Mouse (Mus musculus): ENCODE data around the gene Mfsd11. TPM values are rescaled to one million over a fixed set of nuclear protein-coding genes. Genes with fewer than 3 reads are reported as not detected.
"Not testable (repeated sequence)": the region's sequence is repeated elsewhere in the genome, so short reads cannot be mapped to it uniquely, and the experiment has no call there.

The Mfsd11 gene
- polyA plus RNA-seq, 1 experiment from 2014 or later: 39.0 TPM

DNA sequence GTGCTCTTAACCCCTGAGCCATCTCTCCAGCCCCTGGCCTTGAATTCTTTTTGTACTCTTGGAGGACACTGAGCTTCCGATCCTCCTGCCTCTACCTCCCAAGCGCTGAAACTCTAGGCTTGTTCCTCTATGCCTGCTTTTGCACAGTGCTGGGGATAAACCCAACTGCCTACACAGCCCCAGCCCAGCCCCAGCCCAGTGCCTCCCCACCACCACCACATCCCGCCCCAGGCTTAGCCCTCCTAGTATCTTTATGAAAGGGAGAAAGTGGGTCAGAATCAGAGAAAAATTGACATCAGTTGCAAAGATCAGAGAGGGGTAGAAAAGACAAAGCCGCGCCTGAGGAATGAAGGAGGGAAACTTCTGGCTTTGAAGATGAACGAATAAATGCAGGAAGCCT lies 31.8 kb downstream of the Mfsd11 start:
- no peak for ATAC-seq (replicated peaks; ENCODE audit: extremely low read depth, insufficient read depth, low FRiP score)

DNA sequence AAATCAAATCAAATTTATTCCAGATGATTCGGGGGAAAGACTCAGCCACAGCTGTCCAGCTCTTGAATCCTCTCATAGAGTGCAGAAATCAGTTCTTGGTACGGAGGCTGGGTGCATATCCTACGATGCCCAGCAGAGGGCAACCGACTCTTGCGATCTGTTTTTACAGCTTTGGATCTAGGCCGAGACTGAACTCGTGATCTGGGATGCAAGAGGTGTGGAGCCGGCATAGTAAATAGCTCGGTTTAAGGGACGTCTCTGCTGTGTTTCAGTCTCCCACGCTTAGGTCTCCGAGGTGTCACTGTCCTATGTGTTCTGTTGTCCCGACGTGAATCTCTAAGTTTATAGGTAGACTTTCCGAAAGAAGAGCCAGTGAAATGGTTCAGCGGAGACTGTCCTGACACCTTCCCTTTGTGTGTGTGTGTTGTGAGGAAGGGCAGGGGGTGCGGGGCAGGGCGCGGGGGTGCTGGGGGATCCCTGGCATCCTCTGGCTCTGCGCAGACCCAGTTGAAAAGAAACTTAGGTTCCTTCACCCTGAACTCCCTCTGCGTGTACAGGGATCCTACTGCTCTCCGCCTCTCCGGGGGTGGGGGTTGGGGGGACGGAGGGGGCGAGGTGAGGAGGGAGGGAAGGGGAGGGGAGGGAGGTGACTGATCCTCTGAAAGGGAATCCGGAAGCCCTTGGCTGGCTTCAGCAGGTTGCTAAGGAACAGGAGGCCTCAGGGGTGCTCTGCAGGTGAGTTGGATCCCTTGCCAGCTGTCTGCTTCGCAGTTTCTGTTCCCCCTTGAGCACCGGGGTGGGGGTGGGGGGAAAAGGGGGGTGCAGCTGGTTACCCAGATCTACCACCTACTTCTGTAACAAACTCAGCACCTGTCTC lies 33.3 kb downstream of the Mfsd11 start:
- Histone ChIP-seq H3K36me3 (ENCODE audit: control insufficient read depth, insufficient read depth) (no peaks in the 10 kb centered on the region), H3K4me2 (ENCODE audit: low read depth, low read length) (peak overlapping the region; percentile 70), H3K4me1 (ENCODE audit: control insufficient read depth, insufficient read depth, low read length) (0 out of 2 replicates have a peak, but pooled peaks cover 4% of the 10 kb centered on the region), H3K9me3 (replicated peaks; ENCODE audit: control insufficient read depth, low read length) (no peaks in the 10 kb centered on the region), H3K9ac (ENCODE audit: low read length) (peak overlapping the region; percentile 57), H3K4me3 (ENCODE audit: low read length) (peak overlapping the region; percentile 45), H3K27ac (ENCODE audit: low read length) (no peak overlapping the region), H3K27me3 (ENCODE audit: control insufficient read depth, insufficient read depth, low read length) (no peaks in the 10 kb centered on the region; the same call in 1 of the 2 replicates)
- 0 out of 2 replicates have a peak, but pooled peaks have one; percentile 53 for ATAC-seq (replicated peaks; ENCODE audit: extremely low read depth, insufficient read depth, low FRiP score)
- WGBS: 7% methylated on average over 27 of the region's 28 CpGs

More for the DNA sequence above, 31.8 kb downstream of the Mfsd11 start:
- Histone ChIP-seq H3K27me3 (ENCODE audit: control insufficient read depth, insufficient read depth, low read length) (no peaks in the 10 kb centered on the region; the same call in 1 of the 2 replicates), H3K4me1 (ENCODE audit: control insufficient read depth, insufficient read depth, low read length) (0 out of 2 replicates have a peak, but pooled peaks cover 4% of the 10 kb centered on the region), H3K27ac (ENCODE audit: low read length) (no peak overlapping the region), H3K4me3 (ENCODE audit: low read length) (no peak overlapping the region), H3K36me3 (ENCODE audit: control insufficient read depth, insufficient read depth) (no peaks in the 10 kb centered on the region), H3K9me3 (replicated peaks; ENCODE audit: control insufficient read depth, low read length) (no peaks in the 10 kb centered on the region), H3K9ac (ENCODE audit: low read length) (no peak overlapping the region), H3K4me2 (ENCODE audit: low read depth, low read length) (no peak overlapping the region)
- WGBS: 87% methylated on average over 6 of the region's 6 CpGs

DNA sequence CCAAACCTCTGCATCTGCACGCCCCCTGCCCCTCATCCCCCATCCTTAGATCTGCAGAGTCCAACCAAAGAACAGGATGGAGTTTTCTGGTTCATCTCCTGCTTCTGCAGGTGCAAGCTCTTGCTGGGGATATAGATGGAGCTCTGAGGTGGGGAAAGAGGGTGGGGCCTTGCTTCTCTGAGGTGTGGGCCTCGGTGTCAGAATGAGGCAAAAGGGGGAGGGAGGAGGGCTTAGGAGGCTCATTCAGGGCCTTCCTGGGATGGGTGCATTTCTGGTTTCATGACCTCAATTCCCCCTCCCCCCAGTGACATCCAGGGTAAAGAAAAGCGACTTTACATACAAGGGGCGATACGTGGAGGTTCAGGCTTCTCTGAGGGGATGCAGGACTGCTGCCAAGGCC lies 34.9 kb downstream of the Mfsd11 start:
- Histone ChIP-seq H3K9ac (ENCODE audit: low read length) (no peak overlapping the region), H3K27ac (ENCODE audit: low read length) (no peak overlapping the region), H3K4me2 (ENCODE audit: low read depth, low read length) (no peak overlapping the region), H3K36me3 (ENCODE audit: control insufficient read depth, insufficient read depth) (no peaks in the 10 kb centered on the region), H3K27me3 (ENCODE audit: control insufficient read depth, insufficient read depth, low read length) (peaks cover 3% of the 10 kb centered on the region), H3K9me3 (replicated peaks; ENCODE audit: control insufficient read depth, low read length) (0 out of 2 replicates have a peak, but pooled peaks cover 2% of the 10 kb centered on the region), H3K4me1 (ENCODE audit: control insufficient read depth, insufficient read depth, low read length) (0 out of 2 replicates have a peak, but pooled peaks cover 4% of the 10 kb centered on the region), H3K4me3 (ENCODE audit: low read length) (no peak overlapping the region)
- no peak for ATAC-seq (replicated peaks; ENCODE audit: extremely low read depth, insufficient read depth, low FRiP score)
- 59% methylated on average over 5 of the region's 5 CpGs for WGBS

DNA sequence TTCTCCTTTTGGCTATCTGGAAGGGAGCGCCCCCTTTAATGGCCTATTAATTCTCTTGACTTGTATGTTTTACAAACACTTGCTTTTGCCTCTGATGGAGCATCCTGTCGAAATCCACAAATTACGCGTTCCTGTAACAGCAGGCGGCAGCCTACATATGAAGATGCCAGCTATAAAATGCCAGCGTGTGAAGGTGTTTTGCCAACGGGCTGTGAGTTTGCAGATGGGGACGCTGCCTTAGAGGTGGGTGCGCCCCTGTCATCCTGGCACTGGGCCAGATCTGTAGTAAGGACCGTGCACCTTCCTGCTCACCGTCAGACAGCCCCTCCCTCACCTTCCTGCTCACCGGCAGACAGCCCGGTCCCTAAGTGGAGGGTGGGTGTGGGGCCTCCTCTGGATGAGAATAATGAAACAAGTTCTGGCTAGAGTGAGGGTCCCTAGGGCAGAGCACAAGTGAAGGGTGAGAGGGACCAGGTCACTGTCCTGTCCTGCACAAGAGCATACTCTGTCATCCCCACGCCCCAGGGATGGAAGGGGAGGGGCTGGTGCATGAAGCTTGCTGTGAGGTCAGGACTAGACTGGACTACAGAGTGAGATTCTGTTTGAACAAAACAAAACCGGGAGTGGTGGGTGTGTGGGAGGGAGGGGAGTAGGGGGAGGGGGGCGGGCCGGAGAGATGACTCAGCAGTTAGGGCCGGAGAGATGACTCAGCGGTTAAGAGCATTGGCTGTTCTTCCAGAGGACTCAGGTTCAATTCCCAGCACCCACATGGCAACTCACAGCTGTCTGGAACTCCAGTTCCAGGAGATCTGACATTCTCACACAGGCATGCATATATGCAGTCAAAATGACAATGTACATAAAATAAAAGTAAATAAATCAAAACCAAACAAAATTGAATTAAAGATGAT lies 41.5 kb downstream of the Mfsd11 start:
- Histone ChIP-seq H3K4me3 (ENCODE audit: low read length) (no peak overlapping the region), H3K4me1 (ENCODE audit: control insufficient read depth, insufficient read depth, low read length) (no peaks in the 10 kb centered on the region), H3K9ac (ENCODE audit: low read length) (no peak overlapping the region), H3K4me2 (ENCODE audit: low read depth, low read length) (no peak overlapping the region), H3K27ac (ENCODE audit: low read length) (no peak overlapping the region), H3K27me3 (ENCODE audit: control insufficient read depth, insufficient read depth, low read length) (peaks cover 5% of the 10 kb centered on the region; the same call in 1 of the 2 replicates), H3K9me3 (replicated peaks; ENCODE audit: control insufficient read depth, low read length) (0 out of 2 replicates have a peak, but pooled peaks cover 2% of the 10 kb centered on the region), H3K36me3 (ENCODE audit: control insufficient read depth, insufficient read depth) (no peaks in the 10 kb centered on the region)
- 68% methylated on average over 19 of the region's 19 CpGs for WGBS
- ATAC-seq (replicated peaks; ENCODE audit: extremely low read depth, insufficient read depth, low FRiP score): no peak

DNA sequence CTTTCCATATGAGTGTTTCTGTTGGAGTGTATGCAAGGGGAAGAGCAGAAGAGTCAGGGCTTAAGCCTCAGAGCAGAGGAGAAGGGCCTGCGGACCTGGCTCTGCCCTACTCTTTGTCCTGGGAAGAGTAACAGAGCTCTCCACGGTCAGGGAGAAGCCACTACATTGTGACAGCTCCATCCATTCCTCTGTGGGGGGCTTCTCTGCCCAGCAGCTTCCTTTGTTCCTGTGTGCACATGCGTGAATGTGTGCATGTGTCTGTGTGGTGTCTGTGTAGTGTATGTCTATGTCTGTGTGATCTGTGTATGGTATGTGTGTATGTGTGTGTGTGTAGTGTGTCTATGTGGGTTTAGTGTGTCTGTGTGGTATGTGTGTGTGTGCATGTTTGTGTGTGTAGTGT lies 43.2 kb downstream of the Mfsd11 start:
- ATAC-seq (replicated peaks; ENCODE audit: extremely low read depth, insufficient read depth, low FRiP score): no peak
- no peak overlapping the region for H3K4me2 ChIP-seq (ENCODE audit: low read depth, low read length)
- no peaks in the 10 kb centered on the region for H3K36me3 ChIP-seq (ENCODE audit: control insufficient read depth, insufficient read depth)
- no peaks in the 10 kb centered on the region for H3K4me1 ChIP-seq (ENCODE audit: control insufficient read depth, insufficient read depth, low read length)
- H3K27ac ChIP-seq (ENCODE audit: low read length): no peak overlapping the region
- 0 out of 2 replicates have a peak, but pooled peaks cover 2% of the 10 kb centered on the region for H3K9me3 ChIP-seq (replicated peaks; ENCODE audit: control insufficient read depth, low read length)
- H3K27me3 ChIP-seq (ENCODE audit: control insufficient read depth, insufficient read depth, low read length): peaks cover 5% of the 10 kb centered on the region; the same call in 1 of the 2 replicates
- WGBS: 70% methylated on average over 3 of the region's 3 CpGs
- H3K4me3 ChIP-seq (ENCODE audit: low read length): no peak overlapping the region
- H3K9ac ChIP-seq (ENCODE audit: low read length): no peak overlapping the region

DNA sequence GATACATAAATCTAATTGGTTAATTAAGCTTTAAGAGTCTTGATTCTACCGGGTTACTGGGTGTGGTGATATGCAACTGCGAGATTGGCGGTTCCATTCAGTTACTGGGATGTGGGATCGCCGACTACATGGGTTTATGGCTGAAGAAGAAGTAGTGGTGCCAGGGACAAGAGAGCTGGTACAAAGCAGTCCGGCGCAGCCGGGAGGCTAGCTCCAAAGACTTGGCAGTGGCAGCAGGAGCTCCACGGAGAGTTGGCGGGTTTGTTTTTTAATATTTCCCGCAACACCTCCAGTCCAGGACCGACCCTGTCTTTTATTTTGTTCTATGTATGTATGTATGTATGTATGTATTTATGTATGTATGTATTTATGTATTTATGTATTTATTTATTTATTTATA lies 47.0 kb downstream of the Mfsd11 start:
- no peak overlapping the region for H3K27ac ChIP-seq (ENCODE audit: low read length)
- H3K36me3 ChIP-seq (ENCODE audit: control insufficient read depth, insufficient read depth): no peaks in the 10 kb centered on the region
- no peak overlapping the region for H3K4me3 ChIP-seq (ENCODE audit: low read length)
- no peak overlapping the region for H3K4me2 ChIP-seq (ENCODE audit: low read depth, low read length)
- WGBS: 92% methylated on average over 12 of the region's 12 CpGs
- no peak for ATAC-seq (replicated peaks; ENCODE audit: extremely low read depth, insufficient read depth, low FRiP score)
- no peaks in the 10 kb centered on the region for H3K9me3 ChIP-seq (replicated peaks; ENCODE audit: control insufficient read depth, low read length)
- no peak overlapping the region for H3K9ac ChIP-seq (ENCODE audit: low read length)
- H3K4me1 ChIP-seq (ENCODE audit: control insufficient read depth, insufficient read depth, low read length): no peaks in the 10 kb centered on the region
- peaks cover 5% of the 10 kb centered on the region for H3K27me3 ChIP-seq (ENCODE audit: control insufficient read depth, insufficient read depth, low read length)

DNA sequence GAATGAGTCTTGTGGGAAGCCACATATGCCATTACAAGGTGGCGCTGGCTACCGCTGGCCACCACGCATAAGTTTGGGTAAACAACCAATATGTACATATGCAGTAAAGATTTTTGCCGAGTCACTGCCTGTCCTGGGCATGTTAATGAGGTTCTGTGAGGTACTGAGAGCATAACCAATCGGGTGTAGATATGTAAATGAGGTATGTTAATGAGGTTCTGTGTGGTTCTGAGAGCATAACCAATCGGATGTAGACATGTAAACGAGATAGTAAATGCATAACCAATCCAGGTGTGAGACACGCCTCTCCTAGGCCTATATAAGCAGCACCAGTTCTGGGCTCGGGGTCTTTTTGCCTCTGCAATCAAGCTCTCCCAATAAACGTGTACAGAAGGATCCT lies 50.3 kb downstream of the Mfsd11 start:
- not testable (repeated sequence) for ATAC-seq (replicated peaks; ENCODE audit: extremely low read depth, insufficient read depth, low FRiP score); H3K9ac ChIP-seq (ENCODE audit: low read length)
- WGBS: 90% methylated on average over 10 of the region's 10 CpGs

DNA sequence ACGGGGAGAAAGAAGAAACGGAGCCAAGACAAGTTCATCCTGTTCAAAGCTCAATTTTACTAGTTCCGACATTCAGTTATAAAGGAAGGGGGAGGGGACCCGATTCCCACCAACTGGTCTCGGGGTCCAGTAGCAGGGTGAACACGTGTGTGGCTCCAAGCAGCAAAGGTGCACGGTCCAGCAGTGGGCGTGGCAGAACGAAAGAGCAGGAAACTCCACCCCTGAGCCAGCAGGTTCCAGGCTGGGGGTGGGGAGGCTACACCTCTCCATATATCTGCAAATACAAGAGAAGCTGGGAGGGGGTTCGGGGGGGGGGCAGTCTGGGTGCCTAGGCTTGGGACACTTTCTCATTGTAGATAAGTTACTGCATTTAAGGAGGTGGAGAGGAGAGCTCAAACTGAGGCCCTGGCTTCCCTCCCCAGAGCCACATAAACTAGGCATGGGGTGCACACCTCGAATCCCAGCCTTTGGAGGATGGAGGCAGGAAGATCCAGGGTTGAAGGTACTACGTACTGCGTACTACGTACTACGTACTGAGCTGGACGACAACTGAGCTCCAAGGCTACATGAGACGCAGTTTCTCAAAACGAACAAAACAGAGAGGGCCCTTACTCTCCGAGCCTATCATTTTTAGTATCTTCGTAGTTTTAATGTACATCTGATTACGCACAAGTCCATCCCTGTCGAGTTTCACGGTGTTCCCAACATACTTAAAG lies 53.7 kb downstream of the Mfsd11 start:
- Histone ChIP-seq H3K9ac (ENCODE audit: low read length) (no peak overlapping the region; the same call in 1 of the 2 replicates), H3K9me3 (replicated peaks; ENCODE audit: control insufficient read depth, low read length) (no peaks in the 10 kb centered on the region), H3K4me3 (ENCODE audit: low read length) (peak overlapping the region; percentile 33), H3K4me1 (ENCODE audit: control insufficient read depth, insufficient read depth, low read length) (peaks cover 4% of the 10 kb centered on the region; the same call in 1 of the 2 replicates), H3K36me3 (ENCODE audit: control insufficient read depth, insufficient read depth) (no peaks in the 10 kb centered on the region), H3K4me2 (ENCODE audit: low read depth, low read length) (peak overlapping the region; percentile 62), H3K27ac (ENCODE audit: low read length) (no peak overlapping the region), H3K27me3 (ENCODE audit: control insufficient read depth, insufficient read depth, low read length) (peaks cover 20% of the 10 kb centered on the region)
- no peak for ATAC-seq (replicated peaks; ENCODE audit: extremely low read depth, insufficient read depth, low FRiP score)
- 8% methylated on average over 23 of the region's 23 CpGs for WGBS

More for the DNA sequence above, 50.3 kb downstream of the Mfsd11 start:
- H3K4me2 ChIP-seq (ENCODE audit: low read depth, low read length); H3K27ac ChIP-seq (ENCODE audit: low read length); H3K36me3 ChIP-seq (ENCODE audit: control insufficient read depth, insufficient read depth); H3K9me3 ChIP-seq (replicated peaks; ENCODE audit: control insufficient read depth, low read length); H3K4me3 ChIP-seq (ENCODE audit: low read length); H3K4me1 ChIP-seq (ENCODE audit: control insufficient read depth, insufficient read depth, low read length): not testable (repeated sequence)
- peaks cover 18% of the 10 kb centered on the region for H3K27me3 ChIP-seq (ENCODE audit: control insufficient read depth, insufficient read depth, low read length)

Data from heart, embryonic 16.5 days (tissue).